Mouse (Mus musculus): Measurements from ENCODE around the gene Rbm18.
"Not testable (repeated sequence)": the region's sequence is repeated elsewhere in the genome, so short reads cannot be mapped to it uniquely, and the experiment has no call there.

The Rbm18 gene

GRCm38 (mm10) chr2:36136300-36136941, at the start of gene Rbm18, which contains the start of gene Mrrf:
TSS of gene Rbm18 (minus strand) at chr2:36136773.
TSS of gene Mrrf (plus strand) at chr2:36136389.
- DNase-seq (ENCODE audit: low spot score) = peak; percentile 92

GRCm38 (mm10) chr2:36184876-36185275, 48.3 kb upstream of the Rbm18 start:
- no peak for DNase-seq (ENCODE audit: low spot score)

- no peak for DNase-seq (ENCODE audit: low spot score)
Observed at GRCm38 (mm10) chr2:36184192-36184591, 47.6 kb upstream of the Rbm18 start.

GRCm38 (mm10) chr2:36183278-36183677, 46.7 kb upstream of the Rbm18 start:
- no peak for DNase-seq (ENCODE audit: low spot score)

GRCm38 (mm10) chr2:36181587-36182368, 45.2 kb upstream of the Rbm18 start:
- not testable (repeated sequence) for DNase-seq (ENCODE audit: low spot score)

- no peak for DNase-seq (ENCODE audit: low spot score)
Observed at GRCm38 (mm10) chr2:36179487-36179886, 42.9 kb upstream of the Rbm18 start.

GRCm38 (mm10) chr2:36172574-36172973, 36.0 kb upstream of the Rbm18 start:
- no peak for DNase-seq (ENCODE audit: low spot score)

- no peak for DNase-seq (ENCODE audit: low spot score)
Observed at GRCm38 (mm10) chr2:36172136-36172535, 35.6 kb upstream of the Rbm18 start.

GRCm38 (mm10) chr2:36169176-36169575, 32.6 kb upstream of the Rbm18 start:
- DNase-seq (ENCODE audit: low spot score) = no peak

- DNase-seq (ENCODE audit: low spot score) = no peak
Observed at GRCm38 (mm10) chr2:36167990-36168618, 31.5 kb upstream of the Rbm18 start.

GRCm38 (mm10) chr2:36159336-36159735, 22.8 kb upstream of the Rbm18 start:
- no peak for DNase-seq (ENCODE audit: low spot score)

- DNase-seq (ENCODE audit: low spot score) = no peak
Observed at GRCm38 (mm10) chr2:36157461-36157860, 20.9 kb upstream of the Rbm18 start.

- DNase-seq (ENCODE audit: low spot score) = not testable (repeated sequence)
Observed at GRCm38 (mm10) chr2:36152401-36152800, 15.8 kb upstream of the Rbm18 start.

- DNase-seq (ENCODE audit: low spot score) = no peak
Observed at GRCm38 (mm10) chr2:36148876-36149365, 12.3 kb upstream of the Rbm18 start.

- no peak for DNase-seq (ENCODE audit: low spot score)
Observed at GRCm38 (mm10) chr2:36139096-36139495, 2.5 kb upstream of the Rbm18 start.

- DNase-seq (ENCODE audit: low spot score) = no peak
Observed at GRCm38 (mm10) chr2:36135887-36136286, 686 bp downstream of the Rbm18 start.

GRCm38 (mm10) chr2:36129051-36129450, 7.5 kb downstream of the Rbm18 start:
- DNase-seq (ENCODE audit: low spot score) = no peak

GRCm38 (mm10) chr2:36127973-36128372, 8.6 kb downstream of the Rbm18 start:
- DNase-seq (ENCODE audit: low spot score) = no peak

GRCm38 (mm10) chr2:36126795-36127429, 9.7 kb downstream of the Rbm18 start:
- DNase-seq (ENCODE audit: low spot score) = no peak

GRCm38 (mm10) chr2:36112632-36113031, 23.9 kb downstream of the Rbm18 start:
- DNase-seq (ENCODE audit: low spot score) = no peak

GRCm38 (mm10) chr2:36108615-36109014, 28.0 kb downstream of the Rbm18 start:
- DNase-seq (ENCODE audit: low spot score) = no peak
